Mouse (Mus musculus) embryonic facial prominence, embryonic 14.5 days (tissue): Measurements from ENCODE around the gene Epb41l5. TPM values are rescaled to one million over a fixed set of nuclear protein-coding genes. Genes with fewer than 3 reads are reported as not detected.

Experiments used
- ATAC-seq: fragments of 200-750 bp; cut with Nextera tagmentation; 2 replicates; pipeline ENCODE4 v1.8.0; 2017; ENCODE audit warnings: low read depth, moderate number of reproducible peaks, moderate TSS enrichment
- DNase-seq: peaks from one replicate; pipeline ENCODE4 v3.0.0-alpha.2; 2015; ENCODE audit warnings: low spot score
- H3K27ac ChIP-seq: fragments of 300-500 bp; sonication (generic); replicated peaks from 2 replicates; pipeline ENCODE4 v1.5.1; 2014; ENCODE audit warnings: low read depth, mild to moderate bottlenecking, low read length, moderate library complexity
- H3K27me3 ChIP-seq: fragments of 300-500 bp; sonication (generic); replicated peaks from 2 replicates; pipeline ENCODE4 v1.6.1; 2014; ENCODE audit warnings: low read length; ENCODE audit not compliant: control insufficient read depth, insufficient read depth
- H3K36me3 ChIP-seq: fragments of 300-500 bp; sonication (generic); 2 replicates; pipeline ENCODE4 v1.6.1; 2014; ENCODE audit warnings: low read length, mixed read lengths; ENCODE audit not compliant: control insufficient read depth, insufficient read depth
- H3K4me1 ChIP-seq: fragments of 300-500 bp; sonication (generic); 2 replicates; pipeline ENCODE4 v1.6.1; 2014; ENCODE audit warnings: antibody characterized with exemption, low read length; ENCODE audit not compliant: control insufficient read depth, insufficient read depth
- H3K4me2 ChIP-seq: fragments of 300-500 bp; sonication (generic); 2 replicates; pipeline ENCODE4 v1.6.1; 2014; ENCODE audit warnings: low read depth, mild to moderate bottlenecking, low read length, moderate library complexity, mixed read lengths
- H3K4me3 ChIP-seq: fragments of 300-500 bp; sonication (generic); 2 replicates; pipeline ENCODE4 v1.5.1; 2014; ENCODE audit warnings: low read depth, mild to moderate bottlenecking, low read length
- H3K9ac ChIP-seq: fragments of 300-500 bp; sonication (generic); 2 replicates; pipeline ENCODE4 v1.6.1; 2014; ENCODE audit warnings: low read depth, mild to moderate bottlenecking, low read length, moderate library complexity, mixed read lengths
- H3K9me3 ChIP-seq: fragments of 300-500 bp; sonication (generic); 2 replicates; pipeline ENCODE4 v1.6.1; 2016; ENCODE audit warnings: low read length; ENCODE audit not compliant: control insufficient read depth
- WGBS: fragments of 180-500 bp; shearing (Covaris S2); extraction: QIAGEN DNeasy Blood & Tissue Kit; methylation state at CpG from one replicate; pipeline ENCODE4 v1.1.7; 2014; 5-methylcytosine and 5-hydroxymethylcytosine counted together
- polyA plus RNA-seq: library from polyadenylated mRNA; unstranded; fragments of >200 nt; fragmentation: Nextera tagmentation; extraction: Ambion mirVana; gene quantifications from 2 replicates; pipeline ENCODE4 v1.2.1, GENCODE M21; 2014

Gene Epb41l5
- polyA plus RNA-seq = 15.0 and 15.5 TPM in 2 replicates

GRCm38 (mm10) chr1:119648205-119649111 is at the start of gene Epb41l5:
Epb41l5 (minus strand) TSS chr1:119649000.
- Histone ChIP-seq H3K36me3 (no peaks in the 10 kb centered on the region), H3K4me2 (peak within 1 kb of the TSS; percentile 90), H3K27me3 (no peaks in the 10 kb centered on the region), H3K9me3 (no peaks in the 10 kb centered on the region), H3K27ac (peak within 1 kb of the TSS; percentile 58; the same call in 1 of the 2 replicates), H3K4me3 (peak within 1 kb of the TSS; percentile 89), H3K4me1 (no peaks in the 10 kb centered on the region), H3K9ac (peak within 1 kb of the TSS; percentile 82)
- WGBS = under 1% methylated on average over 65 of the region's 86 CpGs
- DNase-seq (peak; percentile 94), ATAC-seq (peak; percentile 95)

- H3K36me3 ChIP-seq = peaks cover 19% of the 10 kb centered on the region
- DNase-seq (no peak), ATAC-seq (no peak)
- H3K4me1 ChIP-seq = no peaks in the 10 kb centered on the region
- no peak overlapping the region for H3K9ac ChIP-seq
- no peak overlapping the region for H3K4me3 ChIP-seq
- 98% methylated on average over 1 of the region's 1 CpGs for WGBS
- no peak overlapping the region for H3K27ac ChIP-seq
- H3K4me2 ChIP-seq = no peak overlapping the region
- no peaks in the 10 kb centered on the region for H3K9me3 ChIP-seq
- no peaks in the 10 kb centered on the region for H3K27me3 ChIP-seq
Measured at GRCm38 (mm10) chr1:119696860-119697259, 48.1 kb upstream of the Epb41l5 start.

DNA sequence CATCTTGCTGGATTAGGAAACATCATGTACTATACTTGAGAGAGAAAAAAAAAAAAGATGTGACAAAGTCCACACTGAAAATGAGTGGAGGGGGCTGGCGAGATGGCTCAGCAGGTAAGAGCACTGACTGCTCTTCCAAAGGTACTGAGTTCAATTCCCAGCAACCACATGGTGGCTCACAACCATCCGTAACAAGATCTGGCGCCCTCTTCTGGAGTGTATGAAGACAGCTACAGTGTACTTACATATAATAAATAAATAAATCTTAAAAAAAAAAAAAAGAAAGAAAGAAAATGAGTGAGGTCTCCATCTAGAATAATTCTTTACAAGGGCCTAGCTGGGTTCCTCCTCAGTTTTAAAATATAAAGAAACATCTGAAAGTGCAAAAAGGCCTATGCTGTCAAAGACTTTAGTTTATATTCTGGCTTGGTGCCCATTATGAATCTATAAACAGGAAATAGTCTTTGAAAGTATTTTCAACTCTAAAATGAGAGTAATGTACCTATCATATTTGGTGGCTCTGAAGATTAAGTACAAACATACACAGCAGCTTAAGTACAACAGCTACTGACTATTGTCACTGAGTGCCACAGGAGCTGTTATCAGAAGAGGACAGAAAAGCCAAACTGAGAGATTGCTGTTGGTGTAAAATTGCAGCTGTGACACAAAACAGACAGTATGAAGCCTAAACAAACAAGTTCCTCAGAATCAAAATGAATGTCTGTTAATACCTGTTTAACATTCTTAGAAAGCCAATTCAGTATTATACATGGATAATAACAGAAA is 37.2 kb upstream of the Epb41l5 start:
- 89% methylated on average over 3 of the region's 3 CpGs for WGBS
- ATAC-seq = no peak

GRCm38 (mm10) chr1:119681663-119682213 is 32.9 kb upstream of the Epb41l5 start:
- no peak for DNase-seq
- 77% methylated on average over 2 of the region's 2 CpGs for WGBS

More for the DNA sequence above, 37.2 kb upstream of the Epb41l5 start:
- H3K27me3 ChIP-seq = no peaks in the 10 kb centered on the region
- no peak overlapping the region for H3K9ac ChIP-seq
- H3K4me3 ChIP-seq = no peak overlapping the region
- H3K4me2 ChIP-seq = no peak overlapping the region
- peaks cover 14% of the 10 kb centered on the region for H3K36me3 ChIP-seq
- no peaks in the 10 kb centered on the region for H3K4me1 ChIP-seq
- DNase-seq = no peak
- no peaks in the 10 kb centered on the region for H3K9me3 ChIP-seq
- no peak overlapping the region for H3K27ac ChIP-seq

DNA sequence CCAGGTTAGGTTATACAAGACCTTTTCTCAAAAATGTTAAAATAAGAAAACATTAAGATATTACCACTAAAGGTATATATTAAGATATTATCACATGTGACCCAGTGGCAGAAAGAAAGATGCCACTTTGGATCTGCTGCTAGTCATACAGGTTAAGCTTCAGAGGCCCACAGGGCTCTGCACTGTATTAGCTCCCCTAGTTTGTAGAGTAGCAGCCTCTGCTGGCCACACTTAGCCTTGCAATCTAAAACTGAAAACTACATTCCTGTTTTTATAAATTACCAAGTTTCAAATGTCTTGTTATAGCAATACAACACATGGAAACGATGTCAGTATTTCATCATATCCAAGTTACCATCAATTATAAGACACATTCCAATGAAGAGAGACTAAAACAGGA is 26.2 kb upstream of the Epb41l5 start:
- ATAC-seq = no peak
- 71% methylated on average over 1 of the region's 1 CpGs for WGBS
- H3K4me2 ChIP-seq = no peak overlapping the region
- no peak overlapping the region for H3K27ac ChIP-seq
- no peaks in the 10 kb centered on the region for H3K27me3 ChIP-seq
- H3K36me3 ChIP-seq = peaks cover 21% of the 10 kb centered on the region; the same call in 1 of the 2 replicates
- DNase-seq = peak; percentile 46
- H3K4me3 ChIP-seq = no peak overlapping the region
- no peak overlapping the region for H3K9ac ChIP-seq
- H3K9me3 ChIP-seq = no peaks in the 10 kb centered on the region
- no peaks in the 10 kb centered on the region for H3K4me1 ChIP-seq

More at GRCm38 (mm10) chr1:119681663-119682213, 32.9 kb upstream of the Epb41l5 start:
- peaks cover 14% of the 10 kb centered on the region; the same call in 1 of the 2 replicates for H3K36me3 ChIP-seq
- H3K27ac ChIP-seq = no peak overlapping the region
- no peaks in the 10 kb centered on the region for H3K4me1 ChIP-seq
- H3K9ac ChIP-seq = no peak overlapping the region
- H3K4me2 ChIP-seq = no peak overlapping the region
- no peaks in the 10 kb centered on the region for H3K9me3 ChIP-seq
- no peaks in the 10 kb centered on the region for H3K27me3 ChIP-seq
- H3K4me3 ChIP-seq = no peak overlapping the region
- no peak for ATAC-seq

DNA sequence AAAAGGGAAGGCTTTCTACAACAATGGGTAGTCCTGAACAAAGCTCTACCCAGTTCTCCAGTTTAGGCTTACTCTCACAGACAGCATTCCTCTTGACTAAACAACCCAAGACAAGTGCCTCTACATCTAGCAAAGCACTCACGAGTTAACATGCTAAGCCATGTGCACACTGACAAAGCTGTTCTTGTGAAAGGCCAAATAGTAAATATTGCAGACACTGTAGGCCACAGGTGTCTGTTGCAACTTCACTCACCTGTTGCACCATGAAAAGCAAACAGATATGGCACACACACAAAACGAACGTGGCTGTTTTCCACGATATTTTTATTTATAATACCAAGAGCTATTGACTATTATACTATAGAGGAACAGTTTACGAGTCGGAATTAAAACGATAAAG is 18.1 kb upstream of the Epb41l5 start:
- 0 out of 2 replicates have a peak, but pooled peaks cover 4% of the 10 kb centered on the region for H3K36me3 ChIP-seq
- H3K4me2 ChIP-seq = no peak overlapping the region
- DNase-seq (no peak), ATAC-seq (no peak)
- no peak overlapping the region for H3K4me3 ChIP-seq
- H3K9me3 ChIP-seq = no peaks in the 10 kb centered on the region
- no peak overlapping the region for H3K9ac ChIP-seq
- H3K27ac ChIP-seq = no peak overlapping the region
- WGBS = 94% methylated on average over 7 of the region's 7 CpGs
- H3K27me3 ChIP-seq = no peaks in the 10 kb centered on the region
- no peaks in the 10 kb centered on the region for H3K4me1 ChIP-seq

DNA sequence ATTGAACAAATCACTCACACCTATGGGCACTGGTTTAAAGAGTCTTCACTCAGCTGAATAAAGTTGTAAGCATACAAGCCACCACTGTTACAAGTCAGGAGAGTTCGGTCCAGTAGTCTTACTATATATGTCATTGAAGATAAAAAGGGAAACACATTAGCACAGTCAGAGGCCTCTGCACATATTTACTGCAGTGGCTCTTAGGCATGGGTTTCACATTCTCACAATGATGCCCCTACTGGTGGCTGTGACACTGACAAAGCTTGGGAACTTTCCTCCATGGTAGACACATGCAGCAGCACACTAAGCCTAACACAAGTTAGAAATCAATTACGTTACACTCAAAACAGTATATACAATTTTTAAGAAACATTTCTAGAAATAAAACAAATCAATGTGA is 5.5 kb upstream of the Epb41l5 start:
- no peaks in the 10 kb centered on the region for H3K9me3 ChIP-seq
- H3K9ac ChIP-seq = no peak overlapping the region
- no peak overlapping the region for H3K4me2 ChIP-seq
- 0 out of 2 replicates have a peak, but pooled peaks cover 4% of the 10 kb centered on the region for H3K36me3 ChIP-seq
- DNase-seq (no peak), ATAC-seq (no peak)
- H3K4me1 ChIP-seq = no peaks in the 10 kb centered on the region
- H3K4me3 ChIP-seq = no peak overlapping the region
- H3K27ac ChIP-seq = no peak overlapping the region
- H3K27me3 ChIP-seq = no peaks in the 10 kb centered on the region
- WGBS = 94% methylated on average over 2 of the region's 2 CpGs

DNA sequence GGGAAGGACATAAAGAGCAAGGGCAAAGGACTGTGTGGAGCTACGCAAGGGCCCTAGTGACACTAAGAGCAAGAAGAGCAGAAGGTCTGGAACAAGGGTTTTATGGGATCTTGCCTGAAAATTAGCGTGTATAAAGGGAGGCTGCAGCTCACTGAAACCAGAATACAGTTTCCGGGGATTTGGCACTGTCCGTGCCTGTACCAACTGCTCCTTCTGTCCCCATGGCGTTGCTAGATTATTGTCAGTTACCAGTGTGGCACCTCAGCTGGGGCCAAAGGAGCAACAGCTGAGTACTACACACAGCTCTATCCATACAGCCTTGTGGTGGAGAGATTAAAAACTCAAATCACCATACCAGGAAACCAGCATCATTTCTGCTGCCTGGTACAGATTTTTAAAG is 1.6 kb upstream of the Epb41l5 start:
- Histone ChIP-seq H3K27ac (no peak overlapping the region), H3K36me3 (no peaks in the 10 kb centered on the region)
- ATAC-seq = no peak

More for the DNA sequence above, 1.6 kb upstream of the Epb41l5 start:
- Histone ChIP-seq H3K9ac (no peak overlapping the region), H3K4me1 (no peaks in the 10 kb centered on the region), H3K9me3 (no peaks in the 10 kb centered on the region), H3K4me2 (no peak overlapping the region), H3K4me3 (no peak overlapping the region), H3K27me3 (no peaks in the 10 kb centered on the region)
- DNase-seq = no peak
- WGBS = 87% methylated on average over 5 of the region's 5 CpGs
